Mouse (Mus musculus): Measurements from ENCODE around the gene Dbh.

- TF ChIP-seq CTCF (IDR thresholded peaks at IDR 0.05; ENCODE audit: extremely low read depth, insufficient read depth, insufficient read length, insufficient replicate concordance): no peak
- TF ChIP-seq POLR2A (IDR thresholded peaks at IDR 0.05; ENCODE audit: low read depth, low read length): no peak
Observed at GRCm38 (mm10) chr2:27174242-27174641, 9.2 kb downstream of the Dbh start.

Measured in spleen, adult 2 months (tissue).